Mouse (Mus musculus): ENCODE data around the gene 6430571L13Rik. TPM values are rescaled to one million over a fixed set of nuclear protein-coding genes. Genes with fewer than 3 reads are reported as not detected.

6430571L13Rik gene
- polyA plus RNA-seq, 1 experiment: 0.29 TPM

GRCm38 (mm10) chr9:107324799-107325561, 15.4 kb upstream of the 6430571L13Rik start:
- TF ChIP-seq CTCF (IDR thresholded peaks at IDR 0.05; ENCODE audit: extremely low read depth, insufficient read depth, insufficient read length, insufficient replicate concordance): no peak
- no peak for TF ChIP-seq POLR2A (IDR thresholded peaks at IDR 0.05; ENCODE audit: low read depth, low read length)
- H3K27ac ChIP-seq (ENCODE audit: insufficient read depth, low read length): no peak overlapping the region
- H3K4me3 ChIP-seq (ENCODE audit: extremely low read depth, insufficient read depth, insufficient read length): no peak overlapping the region
- no peaks in the 10 kb centered on the region for H3K27me3 ChIP-seq (ENCODE audit: control insufficient read depth, insufficient read depth, low read length)
- WGBS: 32% methylated on average over 4 of the region's 4 CpGs
- H3K4me1 ChIP-seq (ENCODE audit: control insufficient read depth, insufficient read depth, insufficient read length): no peaks in the 10 kb centered on the region
- no peaks in the 10 kb centered on the region for H3K36me3 ChIP-seq (ENCODE audit: control insufficient read depth, insufficient read depth, low read length)
- DNase-seq (ENCODE audit: low read depth in 1 of 2, low spot score in 2 of 2): no peak

- H3K27me3 ChIP-seq (ENCODE audit: control insufficient read depth, insufficient read depth, low read length): no peaks in the 10 kb centered on the region
- WGBS: 80% methylated on average over 7 of the region's 7 CpGs
- no peak for TF ChIP-seq POLR2A (IDR thresholded peaks at IDR 0.05; ENCODE audit: low read depth, low read length)
- no peak for TF ChIP-seq CTCF (IDR thresholded peaks at IDR 0.05; ENCODE audit: extremely low read depth, insufficient read depth, insufficient read length, insufficient replicate concordance)
- H3K36me3 ChIP-seq (ENCODE audit: control insufficient read depth, insufficient read depth, low read length): no peaks in the 10 kb centered on the region
- no peak for DNase-seq (ENCODE audit: low read depth in 1 of 2, low spot score in 2 of 2)
- H3K27ac ChIP-seq (ENCODE audit: insufficient read depth, low read length): no peak overlapping the region
- H3K4me1 ChIP-seq (ENCODE audit: control insufficient read depth, insufficient read depth, insufficient read length): no peaks in the 10 kb centered on the region
- H3K4me3 ChIP-seq (ENCODE audit: extremely low read depth, insufficient read depth, insufficient read length): no peak overlapping the region
These were observed 14.5 kb upstream of the 6430571L13Rik start for GRCm38 (mm10) chr9:107325904-107326303.

GRCm38 (mm10) chr9:107327879-107328620, 12.4 kb upstream of the 6430571L13Rik start:
- TF ChIP-seq POLR2A (IDR thresholded peaks at IDR 0.05; ENCODE audit: low read depth, low read length) (no peak), CTCF (IDR thresholded peaks at IDR 0.05; ENCODE audit: extremely low read depth, insufficient read depth, insufficient read length, insufficient replicate concordance) (no peak)
- Histone ChIP-seq H3K36me3 (ENCODE audit: control insufficient read depth, insufficient read depth, low read length) (no peaks in the 10 kb centered on the region), H3K27me3 (ENCODE audit: control insufficient read depth, insufficient read depth, low read length) (no peaks in the 10 kb centered on the region), H3K4me3 (ENCODE audit: extremely low read depth, insufficient read depth, insufficient read length) (no peak overlapping the region), H3K27ac (ENCODE audit: insufficient read depth, low read length) (no peak overlapping the region), H3K4me1 (ENCODE audit: control insufficient read depth, insufficient read depth, insufficient read length) (no peaks in the 10 kb centered on the region)
- no peak for DNase-seq (ENCODE audit: low read depth in 1 of 2, low spot score in 2 of 2)
- WGBS: 94% methylated on average over 16 of the region's 16 CpGs

GRCm38 (mm10) chr9:107330791-107331190, 9.6 kb upstream of the 6430571L13Rik start:
- DNase-seq (ENCODE audit: low read depth in 1 of 2, low spot score in 2 of 2): no peak
- H3K27ac ChIP-seq (ENCODE audit: insufficient read depth, low read length): no peak overlapping the region
- no peaks in the 10 kb centered on the region for H3K36me3 ChIP-seq (ENCODE audit: control insufficient read depth, insufficient read depth, low read length)
- H3K4me1 ChIP-seq (ENCODE audit: control insufficient read depth, insufficient read depth, insufficient read length): peaks cover 4% of the 10 kb centered on the region; the same call in 1 of the 2 replicates
- no peaks in the 10 kb centered on the region for H3K27me3 ChIP-seq (ENCODE audit: control insufficient read depth, insufficient read depth, low read length)
- no peak for TF ChIP-seq POLR2A (IDR thresholded peaks at IDR 0.05; ENCODE audit: low read depth, low read length)
- no peak for TF ChIP-seq CTCF (IDR thresholded peaks at IDR 0.05; ENCODE audit: extremely low read depth, insufficient read depth, insufficient read length, insufficient replicate concordance)
- no peak overlapping the region for H3K4me3 ChIP-seq (ENCODE audit: extremely low read depth, insufficient read depth, insufficient read length)
- WGBS: 60% methylated on average over 6 of the region's 6 CpGs

GRCm38 (mm10) chr9:107333686-107334085, 6.7 kb upstream of the 6430571L13Rik start:
- Histone ChIP-seq H3K27ac (ENCODE audit: insufficient read depth, low read length) (no peak overlapping the region), H3K4me1 (ENCODE audit: control insufficient read depth, insufficient read depth, insufficient read length) (peaks cover 4% of the 10 kb centered on the region; the same call in 1 of the 2 replicates), H3K4me3 (ENCODE audit: extremely low read depth, insufficient read depth, insufficient read length) (no peak overlapping the region), H3K27me3 (ENCODE audit: control insufficient read depth, insufficient read depth, low read length) (no peaks in the 10 kb centered on the region), H3K36me3 (ENCODE audit: control insufficient read depth, insufficient read depth, low read length) (no peaks in the 10 kb centered on the region)
- DNase-seq (ENCODE audit: low read depth in 1 of 2, low spot score in 2 of 2): no peak
- WGBS: 32% methylated on average over 2 of the region's 2 CpGs
- TF ChIP-seq POLR2A (IDR thresholded peaks at IDR 0.05; ENCODE audit: low read depth, low read length) (no peak), CTCF (IDR thresholded peaks at IDR 0.05; ENCODE audit: extremely low read depth, insufficient read depth, insufficient read length, insufficient replicate concordance) (no peak)

- peaks cover 4% of the 10 kb centered on the region; the same call in 1 of the 2 replicates for H3K4me1 ChIP-seq (ENCODE audit: control insufficient read depth, insufficient read depth, insufficient read length)
- H3K36me3 ChIP-seq (ENCODE audit: control insufficient read depth, insufficient read depth, low read length): no peaks in the 10 kb centered on the region
- no peak for TF ChIP-seq CTCF (IDR thresholded peaks at IDR 0.05; ENCODE audit: extremely low read depth, insufficient read depth, insufficient read length, insufficient replicate concordance)
- TF ChIP-seq POLR2A (IDR thresholded peaks at IDR 0.05; ENCODE audit: low read depth, low read length): no peak
- H3K27ac ChIP-seq (ENCODE audit: insufficient read depth, low read length): no peak overlapping the region
- peak; percentile 24 to 28 for DNase-seq (ENCODE audit: low read depth in 1 of 2, low spot score in 2 of 2)
- H3K4me3 ChIP-seq (ENCODE audit: extremely low read depth, insufficient read depth, insufficient read length): no peak overlapping the region
- no peaks in the 10 kb centered on the region for H3K27me3 ChIP-seq (ENCODE audit: control insufficient read depth, insufficient read depth, low read length)
- WGBS: 30% methylated on average over 6 of the region's 6 CpGs
These were observed 6.0 kb upstream of the 6430571L13Rik start for GRCm38 (mm10) chr9:107334356-107334755.
